Mouse (Mus musculus) forebrain, embryonic 14.5 days (tissue): Measurements from ENCODE around the gene Nfkbia. TPM values are rescaled to one million over a fixed set of nuclear protein-coding genes. Genes with fewer than 3 reads are reported as not detected.

Source experiments
- ATAC-seq: fragments of 200-750 bp; cut with Nextera tagmentation; 2 replicates; pipeline ENCODE4 v1.8.0; 2017; ENCODE audit warnings: mild to moderate bottlenecking, moderate library complexity
- DNase-seq: peaks from one replicate; pipeline ENCODE4 v3.0.0-alpha.2; 2015; ENCODE audit warnings: low spot score
- H3K27ac ChIP-seq: fragments of 300-500 bp; sonication (generic); 2 replicates; pipeline ENCODE4 v1.5.1; 2014; ENCODE audit warnings: low read depth, mild to moderate bottlenecking, control low read depth, low read length, moderate library complexity
- H3K27me3 ChIP-seq: fragments of 300-500 bp; sonication (generic); replicated peaks from 2 replicates; pipeline ENCODE4 v1.6.1; 2014; ENCODE audit warnings: low read length, control low read depth, mixed read lengths; ENCODE audit not compliant: control insufficient read depth, insufficient read depth
- H3K36me3 ChIP-seq: fragments of 300-500 bp; sonication (generic); 2 replicates; pipeline ENCODE4 v1.6.1; 2014; ENCODE audit warnings: low read length, control low read depth; ENCODE audit not compliant: control insufficient read depth, insufficient read depth
- H3K4me1 ChIP-seq: fragments of 300-500 bp; sonication (generic); 2 replicates; pipeline ENCODE4 v1.6.1; 2014; ENCODE audit warnings: antibody characterized with exemption, low read length, control low read depth; ENCODE audit not compliant: control insufficient read depth, insufficient read depth
- H3K4me2 ChIP-seq: fragments of 300-500 bp; sonication (generic); 2 replicates; pipeline ENCODE4 v1.6.1; 2014; ENCODE audit warnings: mild to moderate bottlenecking, control low read depth, low read length
- H3K4me3 ChIP-seq: fragments of 300-500 bp; sonication (generic); 2 replicates; pipeline ENCODE4 v1.5.1; 2014; ENCODE audit warnings: low read depth, low read length, control low read depth
- H3K9ac ChIP-seq: fragments of 300-500 bp; sonication (generic); 2 replicates; pipeline ENCODE4 v1.6.1; 2014; ENCODE audit warnings: mild to moderate bottlenecking, low read length, control low read depth, moderate library complexity
- H3K9me3 ChIP-seq: fragments of 300-500 bp; sonication (generic); replicated peaks from 2 replicates; pipeline ENCODE4 v1.6.1; 2016; ENCODE audit warnings: low read length, control low read depth, mixed read lengths; ENCODE audit not compliant: control insufficient read depth
- WGBS: fragments of 180-500 bp; shearing (Covaris S2); extraction: QIAGEN DNeasy Blood & Tissue Kit; methylation state at CpG from one replicate; pipeline ENCODE4 v1.1.7; 2014; 5-methylcytosine and 5-hydroxymethylcytosine counted together
- polyA plus RNA-seq: library from polyadenylated mRNA; unstranded; fragments of >200 nt; fragmentation: Nextera tagmentation; extraction: Ambion mirVana; gene quantifications from 2 replicates; pipeline ENCODE4 v1.2.1, GENCODE M21; 2014

Nfkbia gene
- polyA plus RNA-seq, 1 experiment from 2014 or later = 40.0 TPM

DNA sequence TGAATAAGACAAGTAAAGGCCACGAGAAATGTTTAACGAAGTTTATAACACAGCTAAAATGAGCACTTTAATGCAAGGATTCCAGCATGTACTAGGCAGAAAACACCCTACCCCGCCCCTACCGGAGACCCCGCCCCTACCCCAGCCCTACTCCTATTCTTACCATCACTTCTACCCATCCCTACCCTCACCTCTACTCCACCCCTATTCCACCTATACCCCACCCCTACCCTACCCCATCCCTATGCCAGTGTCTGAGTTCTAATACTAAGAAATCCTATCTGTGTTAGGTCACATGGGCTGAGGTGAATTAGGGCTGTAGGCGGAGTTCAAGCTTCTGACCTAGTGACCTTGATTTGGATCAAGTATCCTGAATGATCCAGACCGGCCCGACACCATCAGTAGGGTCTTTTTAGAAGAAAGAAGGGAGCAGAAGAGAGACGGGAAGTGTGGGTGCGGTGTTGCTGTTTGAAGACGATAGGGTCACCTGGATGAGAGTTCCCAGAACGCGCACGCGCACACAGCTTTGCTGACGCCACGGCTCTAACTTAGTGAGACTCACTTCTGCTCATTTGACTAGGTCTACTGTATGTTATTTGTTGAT lies 15.0 kb upstream of the Nfkbia start:
- Histone ChIP-seq H3K9me3 (no peaks in the 10 kb centered on the region), H3K4me3 (no peak overlapping the region), H3K9ac (no peak overlapping the region), H3K27ac (no peak overlapping the region), H3K4me1 (no peaks in the 10 kb centered on the region), H3K36me3 (no peaks in the 10 kb centered on the region), H3K27me3 (no peaks in the 10 kb centered on the region), H3K4me2 (no peak overlapping the region)
- ATAC-seq = no peak
- WGBS = 84% methylated on average over 17 of the region's 17 CpGs
- no peak for DNase-seq

DNA sequence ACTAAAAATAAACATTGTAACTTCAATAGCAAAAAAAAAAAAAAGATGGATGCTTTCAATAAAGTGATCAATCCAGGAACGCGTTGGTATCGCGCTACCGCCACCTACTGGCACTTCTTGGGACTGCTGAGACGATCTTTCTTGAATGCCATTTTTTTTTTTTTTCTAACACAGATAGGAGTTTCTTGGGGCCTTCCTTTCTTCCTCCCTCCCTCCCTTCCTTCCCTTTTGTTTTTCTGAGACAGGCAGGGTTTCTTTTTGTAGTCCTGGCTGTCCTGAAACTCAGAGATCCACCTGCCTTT lies 13.5 kb upstream of the Nfkbia start:
- Histone ChIP-seq H3K36me3 (no peaks in the 10 kb centered on the region), H3K9me3 (no peaks in the 10 kb centered on the region), H3K9ac (no peak overlapping the region), H3K27ac (no peak overlapping the region), H3K4me2 (no peak overlapping the region), H3K27me3 (no peaks in the 10 kb centered on the region), H3K4me3 (no peak overlapping the region), H3K4me1 (no peaks in the 10 kb centered on the region)
- DNase-seq (peak; percentile 91), ATAC-seq (peak; percentile 26; the same call in 1 of the 2 replicates)
- 1% methylated on average over 6 of the region's 6 CpGs for WGBS

DNA sequence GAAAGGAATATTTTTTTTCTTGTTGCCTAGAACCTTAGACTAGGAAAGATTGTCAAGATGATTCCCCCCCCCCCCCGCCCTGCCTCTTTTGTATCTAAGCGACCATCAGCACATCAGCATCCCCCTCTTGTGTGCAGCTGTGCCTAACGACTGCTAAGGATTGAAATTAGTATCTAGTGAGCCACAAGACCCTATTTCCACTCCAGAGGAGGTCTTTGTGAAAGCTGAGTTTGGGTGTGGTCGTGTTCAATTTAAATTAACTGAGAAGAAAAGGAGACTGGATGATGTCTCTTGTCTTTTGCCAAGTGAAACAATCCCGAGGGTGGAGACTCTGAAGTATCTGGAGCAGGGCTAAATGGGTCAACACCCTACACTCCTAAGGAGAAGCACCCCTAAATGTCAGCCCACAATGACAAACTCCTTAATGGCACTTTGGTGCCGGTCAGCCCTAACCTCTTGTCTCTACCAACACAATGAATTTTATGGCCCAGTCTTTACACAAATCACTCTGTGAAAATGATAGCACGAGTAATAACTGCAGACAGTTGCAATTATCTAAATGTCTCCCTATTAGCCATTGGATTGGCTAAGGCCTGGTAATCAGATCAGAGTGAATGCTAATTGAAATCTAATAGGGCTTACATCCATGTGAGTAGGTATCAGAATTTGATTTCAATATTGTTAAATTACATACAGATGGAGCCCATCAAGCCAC lies 13.0 kb upstream of the Nfkbia start:
- Histone ChIP-seq H3K4me2 (no peak overlapping the region), H3K27me3 (no peaks in the 10 kb centered on the region), H3K27ac (no peak overlapping the region), H3K9ac (no peak overlapping the region), H3K4me3 (no peak overlapping the region), H3K36me3 (no peaks in the 10 kb centered on the region), H3K4me1 (no peaks in the 10 kb centered on the region), H3K9me3 (no peaks in the 10 kb centered on the region)
- DNase-seq = no peak
- ATAC-seq = 0 out of 2 replicates have a peak, but pooled peaks have one; percentile 44
- WGBS = 42% methylated on average over 7 of the region's 7 CpGs

DNA sequence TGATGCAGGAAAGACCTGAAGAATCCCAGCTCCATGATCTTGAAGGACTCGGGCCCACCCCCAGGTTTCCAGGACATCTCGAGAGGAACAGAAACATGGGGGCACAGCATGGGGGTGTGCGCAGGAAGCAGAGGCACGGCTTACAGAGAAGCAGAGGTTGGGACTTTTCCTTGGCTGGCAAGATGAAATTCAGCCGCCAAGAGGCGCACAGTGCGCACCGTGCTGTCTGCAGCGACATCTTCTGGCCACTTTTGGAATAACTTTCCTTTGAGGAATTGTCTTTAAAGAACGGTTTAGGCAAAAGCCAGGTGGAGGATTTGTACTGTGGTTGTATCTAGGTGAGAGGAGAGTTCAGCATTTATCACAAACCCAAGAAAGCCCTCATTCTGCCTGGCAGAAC lies 6.6 kb upstream of the Nfkbia start:
- no peaks in the 10 kb centered on the region for H3K9me3 ChIP-seq
- WGBS = 0% methylated on average over 10 of the region's 10 CpGs
- H3K4me1 ChIP-seq = no peaks in the 10 kb centered on the region
- no peaks in the 10 kb centered on the region for H3K36me3 ChIP-seq
- ATAC-seq (peak; percentile 84), DNase-seq (peak; percentile 89)
- H3K27ac ChIP-seq = no peak overlapping the region
- no peak overlapping the region for H3K4me3 ChIP-seq
- no peaks in the 10 kb centered on the region for H3K27me3 ChIP-seq
- H3K9ac ChIP-seq = no peak overlapping the region
- no peak overlapping the region for H3K4me2 ChIP-seq

DNA sequence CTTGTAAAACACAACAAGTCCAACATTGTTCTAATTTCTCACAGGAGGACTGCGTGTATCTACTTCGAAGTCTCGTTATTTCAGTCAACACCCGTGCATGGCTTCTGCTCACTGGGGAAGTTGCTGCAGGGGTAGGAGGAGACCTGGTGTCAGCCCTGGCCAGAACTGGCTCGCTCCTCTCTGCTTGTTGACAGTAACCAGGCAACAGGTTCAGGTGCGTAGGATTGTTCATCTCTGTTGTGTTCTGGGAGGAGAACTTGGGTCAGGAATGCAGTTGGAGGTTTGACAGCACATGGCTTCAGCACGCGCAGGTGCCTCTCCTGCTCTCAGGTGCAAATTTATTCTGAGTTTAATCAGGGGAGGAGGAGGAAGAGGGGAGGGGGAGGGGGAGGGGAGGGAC lies 5.3 kb upstream of the Nfkbia start:
- DNase-seq (no peak), ATAC-seq (no peak)
- 52% methylated on average over 8 of the region's 8 CpGs for whole genome bisulfite sequencing
- Histone ChIP-seq H3K27ac (no peak overlapping the region), H3K4me3 (no peak overlapping the region), H3K9me3 (no peaks in the 10 kb centered on the region), H3K4me2 (no peak overlapping the region), H3K9ac (no peak overlapping the region), H3K4me1 (no peaks in the 10 kb centered on the region), H3K36me3 (no peaks in the 10 kb centered on the region), H3K27me3 (no peaks in the 10 kb centered on the region)

DNA sequence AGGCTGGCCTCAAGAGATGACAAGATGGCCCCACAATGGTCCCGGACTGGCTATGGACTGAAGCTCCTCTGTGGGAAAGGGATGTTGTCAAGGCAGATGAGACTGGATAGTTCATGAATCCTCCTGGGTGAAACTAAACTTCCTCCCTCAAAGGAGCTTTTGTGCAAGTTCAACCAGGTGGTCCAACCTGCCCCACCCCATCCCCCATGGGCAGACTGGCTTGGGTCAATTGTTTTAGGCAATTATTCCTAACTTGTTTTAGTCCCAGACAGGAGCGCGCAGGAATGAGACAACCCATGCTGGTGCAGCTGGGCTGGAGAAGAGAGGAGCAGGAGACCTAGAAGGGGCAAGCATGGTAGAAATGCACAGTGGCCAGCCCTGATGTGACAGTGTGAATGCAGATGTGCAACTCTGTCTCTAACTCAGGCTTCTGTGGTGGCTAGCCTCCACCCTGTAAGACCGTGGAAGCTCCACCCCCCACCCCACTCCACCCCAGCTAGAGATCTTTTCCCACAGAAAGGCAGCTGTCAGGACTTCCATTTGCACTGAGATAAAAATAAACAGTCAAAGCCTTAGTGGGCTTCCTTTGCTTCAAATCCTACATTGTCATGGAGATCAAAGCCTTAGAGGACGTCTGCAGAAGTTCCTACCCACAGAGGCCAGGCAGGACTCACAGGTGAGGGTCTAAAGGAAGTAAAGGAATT lies 3.6 kb upstream of the Nfkbia start:
- WGBS = 70% methylated on average over 5 of the region's 5 CpGs
- Histone ChIP-seq H3K4me3 (no peak overlapping the region), H3K9me3 (no peaks in the 10 kb centered on the region), H3K4me1 (peaks cover 4% of the 10 kb centered on the region; the same call in 1 of the 2 replicates), H3K27me3 (no peaks in the 10 kb centered on the region), H3K27ac (no peak overlapping the region), H3K36me3 (peaks cover under 1% of the 10 kb centered on the region; the same call in 1 of the 2 replicates), H3K4me2 (no peak overlapping the region), H3K9ac (no peak overlapping the region)
- ATAC-seq (no peak), DNase-seq (no peak)

DNA sequence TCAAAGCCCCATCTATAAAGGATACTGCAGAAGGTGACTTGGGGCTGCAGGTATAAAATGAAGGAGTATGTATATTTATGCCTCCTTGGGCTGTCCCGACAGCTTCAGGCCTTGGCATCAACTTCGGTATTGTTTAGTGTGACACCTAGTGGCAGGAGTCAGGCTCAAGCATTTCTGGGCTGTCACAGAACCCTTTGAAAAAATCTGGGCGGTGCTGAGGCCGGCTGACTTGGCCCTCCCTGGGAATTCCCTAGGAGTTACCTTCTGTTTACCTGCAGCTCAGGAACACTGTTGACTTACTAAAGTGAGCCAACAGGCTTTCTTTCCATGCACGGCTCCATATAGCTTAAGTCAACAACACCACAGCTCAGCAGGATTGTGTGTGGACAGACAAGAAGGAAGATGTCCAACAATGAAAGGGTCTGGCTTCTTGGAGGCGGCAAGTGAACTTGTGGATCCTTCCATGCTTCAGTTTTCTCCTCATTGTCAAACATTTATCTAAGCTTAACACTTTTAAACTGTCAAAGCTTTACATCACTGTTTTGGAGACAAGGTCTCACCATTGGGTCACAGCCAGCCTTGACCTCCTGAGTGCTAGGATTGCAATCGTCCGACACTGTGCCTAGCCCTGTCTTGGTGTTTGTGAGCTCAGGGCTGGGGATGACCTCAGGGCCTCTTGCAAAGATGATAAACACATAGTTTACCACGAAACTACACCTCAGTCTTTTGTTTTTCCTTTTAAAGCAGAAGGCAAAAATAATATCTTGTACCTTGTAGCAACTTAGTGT lies 2.9 kb upstream of the Nfkbia start:
- ATAC-seq (no peak), DNase-seq (peak; percentile 83)
- Histone ChIP-seq H3K9ac (no peak overlapping the region), H3K9me3 (no peaks in the 10 kb centered on the region), H3K27ac (no peak overlapping the region), H3K4me1 (peaks cover 6% of the 10 kb centered on the region; the same call in 1 of the 2 replicates), H3K27me3 (no peaks in the 10 kb centered on the region), H3K4me3 (no peak overlapping the region), H3K4me2 (no peak overlapping the region), H3K36me3 (peaks cover 8% of the 10 kb centered on the region)
- 40% methylated on average over 9 of the region's 9 CpGs for WGBS

DNA sequence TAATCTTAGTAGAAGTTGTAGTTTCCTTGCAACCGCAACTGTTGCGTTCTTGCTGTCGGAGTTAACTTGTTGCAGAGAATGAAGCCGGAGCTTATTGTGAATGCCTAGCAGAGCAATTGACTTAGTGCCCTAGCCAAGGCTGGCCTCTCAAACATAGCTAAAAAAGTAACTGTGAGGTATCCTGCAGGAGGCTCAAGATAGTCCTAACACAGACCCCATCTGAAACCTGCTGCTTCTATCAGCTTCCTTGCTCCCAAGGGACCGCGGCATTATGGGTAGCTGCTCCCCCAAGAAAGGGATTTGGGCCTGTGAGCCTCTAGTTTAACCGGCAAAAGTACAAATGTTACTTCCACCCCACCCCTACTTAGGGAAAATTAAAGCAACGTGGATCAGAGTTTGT lies 934 bp upstream of the Nfkbia start:
- H3K4me3 ChIP-seq = no peak overlapping the region
- 34% methylated on average over 8 of the region's 8 CpGs for WGBS
- ATAC-seq (no peak), DNase-seq (no peak)
- no peaks in the 10 kb centered on the region for H3K9me3 ChIP-seq
- no peak overlapping the region for H3K27ac ChIP-seq
- peak overlapping the region; percentile 82 for H3K4me2 ChIP-seq
- H3K27me3 ChIP-seq = no peaks in the 10 kb centered on the region
- peaks cover 26% of the 10 kb centered on the region for H3K36me3 ChIP-seq
- H3K4me1 ChIP-seq = peaks cover 6% of the 10 kb centered on the region; the same call in 1 of the 2 replicates
- no peak overlapping the region for H3K9ac ChIP-seq
